Mouse (Mus musculus): Measurements from ENCODE around the gene Foxk1. TPM values are rescaled to one million over a fixed set of nuclear protein-coding genes. Genes with fewer than 3 reads are reported as not detected.
A peak's percentile ranks its signal among the peaks of the same experiment; 100 is the strongest.

The Foxk1 gene
- polyA plus RNA-seq, 1 experiment from 2014 or later = 8.6 TPM

DNA sequence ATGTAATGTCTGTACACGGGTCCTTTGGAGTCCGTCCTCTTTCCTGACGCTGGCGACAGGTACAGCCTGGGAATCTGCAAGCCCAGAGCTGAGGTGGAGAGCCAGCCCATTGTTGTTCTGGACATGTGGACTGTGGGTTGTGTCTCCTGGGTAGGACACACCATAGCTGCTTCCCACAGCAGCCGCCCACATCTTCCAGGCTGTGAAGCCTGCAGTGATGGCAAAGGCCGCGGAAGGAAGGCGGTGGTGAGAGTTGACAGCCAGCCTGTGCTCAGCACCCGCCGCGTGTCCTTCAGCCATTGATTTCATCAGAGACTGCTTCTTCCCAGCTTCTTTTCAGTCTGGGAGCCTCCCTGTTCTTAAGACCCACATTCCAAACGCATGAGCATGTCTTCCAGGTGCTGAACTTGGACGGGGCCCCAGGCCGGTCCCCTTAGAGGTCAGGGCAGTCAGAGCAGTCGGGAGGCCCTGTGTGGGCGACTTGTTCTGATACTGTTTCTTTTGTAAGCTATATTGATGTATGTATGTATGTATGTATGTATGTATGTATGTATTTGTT lies 37.2 kb downstream of the Foxk1 start:
- H3K27ac ChIP-seq = no peak overlapping the region
- peaks cover 20% of the 10 kb centered on the region; the same call in 1 of the 2 replicates for H3K36me3 ChIP-seq (ENCODE audit: inconsistent target)
- WGBS (ENCODE audit: missing documents) = 94% methylated on average over 15 of the region's 16 CpGs
- no peak overlapping the region for H3K4me3 ChIP-seq (ENCODE audit: inconsistent target)
- peaks cover 48% of the 10 kb centered on the region; the same call in 1 of the 2 replicates for H3K79me2 ChIP-seq (ENCODE audit: inconsistent target)

DNA sequence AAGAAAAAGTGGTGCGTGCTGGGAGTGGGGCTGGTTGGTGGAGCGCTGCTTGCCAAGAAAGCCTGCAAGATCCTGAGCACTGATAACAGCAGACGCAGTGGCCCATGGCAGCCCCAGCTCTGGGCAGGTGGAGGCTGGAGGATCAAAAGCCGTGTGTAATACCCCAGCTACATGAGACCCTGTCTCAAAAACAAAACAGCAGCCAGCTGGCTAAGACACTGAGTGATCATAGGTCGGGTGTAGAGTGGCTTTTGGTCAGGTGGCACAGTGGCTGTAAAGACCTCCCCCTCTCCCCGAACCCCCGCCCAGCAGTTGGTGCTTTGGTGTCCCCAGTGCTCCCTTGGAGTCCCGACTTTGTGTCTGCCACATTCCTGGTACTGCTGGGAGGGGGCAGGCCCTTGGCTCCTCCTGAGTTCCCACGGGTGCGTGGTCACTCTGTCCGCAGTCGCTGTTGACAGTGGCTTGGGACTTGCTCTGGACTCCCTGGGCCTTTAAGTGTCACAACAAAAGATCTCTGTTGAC lies 38.7 kb downstream of the Foxk1 start:
- H3K4me3 ChIP-seq (ENCODE audit: inconsistent target) = peak overlapping the region; percentile 14; the same call in 1 of the 2 replicates
- H3K79me2 ChIP-seq (ENCODE audit: inconsistent target) = peaks cover 49% of the 10 kb centered on the region; the same call in 1 of the 2 replicates
- peaks cover 15% of the 10 kb centered on the region; the same call in 1 of the 2 replicates for H3K36me3 ChIP-seq (ENCODE audit: inconsistent target)
- WGBS (ENCODE audit: missing documents) = 13% methylated on average over 12 of the region's 12 CpGs
- H3K27ac ChIP-seq = 0 out of 2 replicates have a peak overlapping the region, but pooled peaks have one; percentile 13

DNA sequence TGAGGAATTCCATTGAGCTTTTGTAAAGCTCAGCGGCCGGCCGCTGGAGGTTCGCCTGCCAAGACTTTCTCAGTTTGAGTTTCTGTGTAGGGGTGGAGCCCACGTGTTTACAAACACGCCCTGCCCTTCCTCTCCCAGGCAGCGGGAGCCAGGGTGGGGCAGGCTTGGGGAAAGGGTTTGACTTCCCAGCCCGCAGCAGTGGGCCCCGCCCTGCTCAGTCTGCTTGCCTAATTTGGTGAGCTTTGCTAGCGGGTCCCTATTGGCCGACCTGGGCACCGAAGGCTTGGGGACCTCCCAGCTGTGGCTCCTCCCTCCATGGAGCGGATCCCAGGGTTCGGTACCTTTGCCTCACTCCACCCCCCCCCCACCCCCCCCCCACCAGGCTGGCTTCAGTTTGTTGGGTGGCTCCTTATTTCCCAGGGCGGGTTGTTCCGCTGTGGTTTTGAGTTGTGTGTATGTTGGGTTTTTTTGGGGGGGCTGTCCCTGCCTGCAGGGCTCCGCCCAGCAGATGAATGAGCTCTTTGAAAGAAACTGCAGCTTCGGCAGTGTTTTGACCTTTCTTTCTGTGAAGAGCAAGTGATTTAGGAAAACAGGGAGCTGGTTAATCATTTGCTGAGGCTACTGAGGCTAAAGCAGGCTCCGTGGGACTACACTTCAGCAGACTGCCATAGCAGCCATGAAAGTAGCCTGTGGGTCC lies 39.3 kb downstream of the Foxk1 start:
- Histone ChIP-seq H3K4me3 (ENCODE audit: inconsistent target) (peak overlapping the region; percentile 32), H3K27ac (peak overlapping the region; percentile 80), H3K36me3 (ENCODE audit: inconsistent target) (peaks cover 9% of the 10 kb centered on the region; the same call in 1 of the 2 replicates), H3K79me2 (ENCODE audit: inconsistent target) (peaks cover 55% of the 10 kb centered on the region; the same call in 1 of the 2 replicates)
- WGBS (ENCODE audit: missing documents) = 0% methylated on average over 14 of the region's 19 CpGs

DNA sequence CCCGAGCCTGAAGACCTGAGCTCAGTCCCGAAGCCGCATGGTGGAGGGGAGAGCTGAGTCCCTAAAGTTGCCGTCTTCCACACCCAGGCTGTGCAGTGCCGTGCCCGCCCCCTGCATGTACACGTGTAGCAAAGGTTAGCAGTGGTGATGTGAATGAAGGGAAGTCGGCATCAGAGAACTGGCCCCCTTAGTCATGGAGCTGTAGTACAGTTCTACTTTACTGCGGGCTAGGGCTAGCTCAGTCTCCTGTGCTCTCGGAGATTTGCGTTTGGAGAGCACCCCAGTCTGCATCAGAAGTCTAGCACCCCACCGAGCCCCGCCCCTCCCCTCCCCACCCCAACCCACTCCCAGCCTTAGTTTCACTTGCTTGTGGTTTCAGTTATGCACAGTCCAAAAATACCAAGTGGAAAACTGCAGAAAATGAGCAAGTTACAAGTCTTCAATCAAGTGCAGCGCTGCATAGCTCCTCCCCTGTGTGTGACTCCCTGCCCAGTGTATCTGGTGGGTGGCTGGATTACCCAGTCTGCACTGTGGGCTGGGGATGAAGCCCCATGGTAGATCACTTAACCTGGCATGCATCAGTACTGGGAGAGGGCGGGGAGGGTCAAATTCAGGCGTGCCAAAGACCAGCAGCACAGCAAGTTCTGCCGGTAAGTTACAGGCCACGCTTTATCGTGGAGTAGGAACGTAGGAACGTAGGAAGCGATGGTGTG lies 40.2 kb downstream of the Foxk1 start:
- Histone ChIP-seq H3K79me2 (ENCODE audit: inconsistent target) (peaks cover 63% of the 10 kb centered on the region; the same call in 1 of the 2 replicates), H3K36me3 (ENCODE audit: inconsistent target) (no peaks in the 10 kb centered on the region), H3K27ac (peak overlapping the region; percentile 80), H3K4me3 (ENCODE audit: inconsistent target) (peak overlapping the region; percentile 32)
- 4% methylated on average over 22 of the region's 22 CpGs for WGBS (ENCODE audit: missing documents)

DNA sequence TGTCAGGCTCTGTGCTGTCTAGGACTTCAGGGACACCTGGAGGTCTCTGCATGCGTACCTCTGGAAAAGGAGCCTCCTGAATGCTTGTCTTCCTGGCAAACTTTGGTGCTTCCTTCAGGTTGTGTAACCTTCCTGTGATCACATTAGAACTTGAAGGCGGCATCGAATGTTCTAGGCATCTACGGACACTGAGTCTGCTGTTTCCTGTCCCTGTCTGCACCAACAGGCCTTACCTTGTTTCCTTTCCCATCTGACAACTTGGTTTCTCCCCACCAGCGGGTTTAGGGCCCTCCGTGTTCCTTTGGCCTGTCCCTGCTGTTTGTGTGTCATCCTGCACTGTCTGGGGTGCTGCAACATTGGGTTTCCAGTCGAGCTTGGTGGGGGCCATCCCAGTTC lies 40.7 kb downstream of the Foxk1 start:
- Histone ChIP-seq H3K27ac (peak overlapping the region; percentile 80), H3K36me3 (ENCODE audit: inconsistent target) (no peaks in the 10 kb centered on the region), H3K4me3 (ENCODE audit: inconsistent target) (peak overlapping the region; percentile 32; the same call in 1 of the 2 replicates), H3K79me2 (ENCODE audit: inconsistent target) (peaks cover 68% of the 10 kb centered on the region; the same call in 1 of the 2 replicates)
- 14% methylated on average over 7 of the region's 7 CpGs for WGBS (ENCODE audit: missing documents)

- WGBS (ENCODE audit: missing documents) = 13% methylated on average over 15 of the region's 15 CpGs
- H3K79me2 ChIP-seq (ENCODE audit: inconsistent target) = peaks cover 59% of the 10 kb centered on the region; the same call in 1 of the 2 replicates
- no peaks in the 10 kb centered on the region for H3K36me3 ChIP-seq (ENCODE audit: inconsistent target)
- H3K27ac ChIP-seq = peak overlapping the region; percentile 25; the same call in 1 of the 2 replicates
- H3K4me3 ChIP-seq (ENCODE audit: inconsistent target) = no peak overlapping the region
Measured at GRCm38 (mm10) chr5:142443514-142443913, 42.2 kb downstream of the Foxk1 start.

DNA sequence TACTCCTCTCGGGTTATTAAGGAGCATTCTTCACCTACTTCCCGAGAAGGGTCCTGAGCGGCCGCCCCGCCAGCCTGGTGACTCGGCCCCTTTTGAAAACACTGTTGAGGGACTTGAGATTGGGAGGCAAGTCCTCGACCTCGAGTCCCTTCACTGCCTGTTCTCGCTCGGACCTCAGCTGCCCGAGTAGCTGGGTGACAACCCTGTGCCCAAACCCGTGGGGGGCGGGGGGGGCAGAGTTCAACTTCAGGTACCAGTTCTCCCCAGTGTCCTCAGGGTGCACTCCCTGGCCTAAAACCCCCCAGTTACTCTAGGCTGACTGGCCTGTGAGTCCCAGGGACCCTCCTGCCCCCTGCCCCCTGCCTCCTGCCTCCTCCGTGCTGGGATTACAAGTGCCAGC lies 42.7 kb downstream of the Foxk1 start:
- no peaks in the 10 kb centered on the region for H3K36me3 ChIP-seq (ENCODE audit: inconsistent target)
- H3K79me2 ChIP-seq (ENCODE audit: inconsistent target) = peaks cover 54% of the 10 kb centered on the region; the same call in 1 of the 2 replicates
- H3K27ac ChIP-seq = no peak overlapping the region
- WGBS (ENCODE audit: missing documents) = 59% methylated on average over 14 of the region's 14 CpGs
- H3K4me3 ChIP-seq (ENCODE audit: inconsistent target) = no peak overlapping the region

DNA sequence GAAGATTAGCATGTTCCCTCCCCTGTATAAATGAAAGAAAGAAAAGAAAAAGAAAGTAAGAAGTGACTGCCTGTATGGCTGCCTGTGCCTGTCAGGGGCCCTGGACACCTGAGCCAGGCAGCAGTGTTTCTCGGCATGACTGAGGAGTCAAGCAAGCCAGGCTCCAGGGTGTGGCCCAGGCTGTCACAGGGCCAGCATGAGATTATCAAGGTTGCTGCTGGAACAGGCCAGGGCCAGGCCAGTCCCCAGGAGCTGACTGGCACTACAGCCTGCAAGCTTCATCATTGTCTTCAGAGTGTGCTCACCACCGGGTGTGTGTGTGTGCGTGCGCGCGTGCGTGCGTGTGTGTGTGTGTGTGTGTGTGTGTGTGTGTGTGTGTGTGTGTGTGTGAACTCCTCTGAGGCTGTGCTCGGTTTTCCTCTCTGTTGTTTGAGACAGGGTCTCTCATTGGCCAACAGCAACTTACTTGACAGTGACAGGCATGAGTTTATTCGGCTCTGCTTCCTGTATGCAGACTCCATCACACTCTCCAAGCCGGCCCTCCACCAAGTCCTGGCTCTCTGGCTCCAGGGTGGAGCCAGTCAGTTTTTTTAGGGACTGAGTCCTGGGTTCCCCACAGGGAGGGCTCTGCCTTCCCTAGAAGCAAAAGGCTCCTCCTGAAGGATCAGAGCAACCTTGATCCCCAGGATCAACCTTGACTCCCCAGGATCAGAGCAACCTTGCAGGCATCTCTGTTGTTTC lies 43.7 kb downstream of the Foxk1 start:
- Histone ChIP-seq H3K27ac (no peak overlapping the region), H3K36me3 (ENCODE audit: inconsistent target) (peaks cover 8% of the 10 kb centered on the region), H3K79me2 (ENCODE audit: inconsistent target) (peaks cover 45% of the 10 kb centered on the region; the same call in 1 of the 2 replicates), H3K4me3 (ENCODE audit: inconsistent target) (no peak overlapping the region)
- 76% methylated on average over 10 of the region's 11 CpGs for WGBS (ENCODE audit: missing documents)

GRCm38 (mm10) chr5:142445709-142446108 lies 44.4 kb downstream of the Foxk1 start:
- no peak overlapping the region for H3K27ac ChIP-seq
- WGBS (ENCODE audit: missing documents) = 76% methylated on average over 8 of the region's 8 CpGs
- peaks cover 15% of the 10 kb centered on the region for H3K36me3 ChIP-seq (ENCODE audit: inconsistent target)
- H3K4me3 ChIP-seq (ENCODE audit: inconsistent target) = no peak overlapping the region
- peaks cover 43% of the 10 kb centered on the region; the same call in 1 of the 2 replicates for H3K79me2 ChIP-seq (ENCODE audit: inconsistent target)

DNA sequence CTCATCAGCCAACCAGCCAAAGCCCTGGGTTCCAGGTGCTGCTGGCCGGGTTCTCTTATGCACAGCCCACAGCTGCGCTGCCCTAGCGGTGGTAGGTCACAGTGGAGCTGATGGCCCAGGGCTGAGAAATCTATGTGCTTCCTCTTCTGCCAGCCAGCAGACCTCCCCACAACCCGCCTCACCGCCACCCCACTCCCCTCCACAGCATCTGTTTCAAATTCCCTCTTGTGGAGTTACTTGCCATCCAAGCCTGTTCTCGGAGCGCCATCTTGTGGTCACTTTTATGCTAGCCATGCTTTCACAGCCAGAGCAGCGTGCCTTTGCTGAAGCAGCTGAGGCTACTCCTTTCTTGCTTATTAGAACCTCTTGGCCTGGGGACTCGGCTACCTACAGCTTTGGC lies 46.8 kb downstream of the Foxk1 start:
- Histone ChIP-seq H3K27ac (no peak overlapping the region), H3K36me3 (ENCODE audit: inconsistent target) (peaks cover 30% of the 10 kb centered on the region), H3K79me2 (ENCODE audit: inconsistent target) (peaks cover 42% of the 10 kb centered on the region; the same call in 1 of the 2 replicates), H3K4me3 (ENCODE audit: inconsistent target) (no peak overlapping the region)
- WGBS (ENCODE audit: missing documents) = under 1% methylated on average over 9 of the region's 9 CpGs

DNA sequence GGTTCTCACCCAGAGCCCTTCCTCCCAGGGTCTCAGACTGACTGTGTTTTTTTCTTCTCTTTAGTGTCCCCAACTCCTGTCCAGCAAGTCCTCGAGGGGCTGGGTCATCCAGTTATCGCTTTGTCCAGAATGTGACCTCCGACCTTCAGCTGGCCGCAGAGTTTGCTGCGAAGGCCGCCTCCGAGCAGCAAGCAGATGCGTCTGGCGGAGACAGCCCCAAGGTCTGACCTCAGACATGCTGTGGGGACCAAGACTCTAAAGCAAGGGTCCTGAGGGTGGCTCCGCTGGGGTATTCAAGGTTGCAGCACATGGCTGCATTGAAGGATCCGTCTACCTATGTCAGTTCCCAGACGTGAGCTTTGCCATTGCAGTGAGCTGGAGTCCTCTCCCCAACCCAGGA lies 47.3 kb downstream of the Foxk1 start:
- 92% methylated on average over 12 of the region's 12 CpGs for WGBS (ENCODE audit: missing documents)
- Histone ChIP-seq H3K4me3 (ENCODE audit: inconsistent target) (no peak overlapping the region), H3K36me3 (ENCODE audit: inconsistent target) (peaks cover 36% of the 10 kb centered on the region), H3K27ac (no peak overlapping the region), H3K79me2 (ENCODE audit: inconsistent target) (peaks cover 38% of the 10 kb centered on the region; the same call in 1 of the 2 replicates)

- peaks cover 17% of the 10 kb centered on the region; the same call in 1 of the 2 replicates for H3K79me2 ChIP-seq (ENCODE audit: inconsistent target)
- 93% methylated on average over 9 of the region's 9 CpGs for WGBS (ENCODE audit: missing documents)
- H3K36me3 ChIP-seq (ENCODE audit: inconsistent target) = peaks cover 55% of the 10 kb centered on the region
- H3K27ac ChIP-seq = no peak overlapping the region
- H3K4me3 ChIP-seq (ENCODE audit: inconsistent target) = no peak overlapping the region
Measured at GRCm38 (mm10) chr5:142450846-142451245, 49.5 kb downstream of the Foxk1 start.

GRCm38 (mm10) chr5:142451759-142452158 lies 50.5 kb downstream of the Foxk1 start:
- Histone ChIP-seq H3K27ac (no peak overlapping the region), H3K36me3 (ENCODE audit: inconsistent target) (peaks cover 55% of the 10 kb centered on the region), H3K79me2 (ENCODE audit: inconsistent target) (peaks cover 8% of the 10 kb centered on the region; the same call in 1 of the 2 replicates), H3K4me3 (ENCODE audit: inconsistent target) (no peak overlapping the region)
- no CpG with 5 or more reads among the region's 1 CpGs for WGBS (ENCODE audit: missing documents)

- H3K27ac ChIP-seq = no peak overlapping the region
Measured at GRCm38 (mm10) chr5:142453742-142454141, 52.4 kb downstream of the Foxk1 start.

More at GRCm38 (mm10) chr5:142453742-142454141, 52.4 kb downstream of the Foxk1 start:
- WGBS (ENCODE audit: missing documents) = 95% methylated on average over 13 of the region's 13 CpGs
- no peak overlapping the region for H3K4me3 ChIP-seq (ENCODE audit: inconsistent target)
- no peaks in the 10 kb centered on the region; the same call in 1 of the 2 replicates for H3K79me2 ChIP-seq (ENCODE audit: inconsistent target)
- H3K36me3 ChIP-seq (ENCODE audit: inconsistent target) = peaks cover 55% of the 10 kb centered on the region
